In the genomic region with DNA sequence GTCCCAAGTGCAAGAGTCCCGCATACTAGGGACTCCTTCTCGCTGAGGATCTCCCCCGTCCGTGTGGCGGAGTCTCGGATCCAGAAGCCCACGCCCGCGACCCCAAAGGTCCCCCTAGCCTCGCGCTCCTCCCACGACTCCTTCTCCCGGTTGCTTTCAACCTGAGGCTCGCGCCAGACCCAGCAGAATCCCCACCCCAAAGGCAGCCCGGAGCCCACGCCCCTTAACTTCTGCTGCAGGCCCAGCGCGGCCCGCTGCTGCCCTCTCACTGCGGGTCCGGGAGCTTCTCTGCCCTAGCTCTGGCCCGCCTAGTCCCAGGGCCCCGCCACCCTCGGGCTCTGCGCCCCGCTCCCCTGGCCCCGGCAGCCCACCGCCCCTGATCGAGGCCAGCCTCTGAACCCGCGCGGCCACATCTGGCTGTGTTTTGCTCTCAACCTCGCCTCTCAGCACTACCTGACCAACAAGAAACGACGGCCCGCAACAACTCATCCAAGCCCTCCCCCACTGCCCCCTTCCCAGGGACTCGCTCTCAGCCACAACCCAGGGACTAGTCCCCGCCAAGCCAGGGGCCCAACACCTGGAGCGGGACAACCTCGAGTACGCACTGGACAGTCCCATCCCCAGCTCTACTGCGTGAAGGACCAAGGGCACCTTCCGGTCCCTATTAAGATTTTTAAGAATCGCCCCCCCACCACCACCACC, we compare ENCODE assay signal across 8 mouse cellular contexts. TPM values are rescaled to one million over a fixed set of nuclear protein-coding genes. Genes with fewer than 3 reads are reported as not detected.
DNase-seq lines count a peak whose midpoint lies in the region; ATAC-seq and TF ChIP-seq lines count a peak whose summit lies in the region.

No protein-coding gene starts in this region.

- no peaks in the 10 kb centered on the region for H3K36me3 ChIP-seq in forebrain, postnatal 0 days (ENCODE audit: insufficient read depth)

- peak; percentile 73 for DNase-seq in ES-CJ7 (ENCODE audit: low read depth, low spot score)
- peak; percentile 28 to 48 for DNase-seq in cerebellum, adult 2 months
- DNase-seq in forebrain, postnatal 0 days, result peak; percentile 79
- peak; percentile 80 to 84 for DNase-seq in heart, postnatal 36 days
- DNase-seq in layer of hippocampus, postnatal 10 days (ENCODE audit: low spot score in 2 of 2), result peak; percentile 69 to 79
- DNase-seq in lung, postnatal 10 days, result peak; percentile 90
- DNase-seq in ovary, postnatal 10 days (ENCODE audit: low spot score), result peak; percentile 66
- DNase-seq in thymus, postnatal 36 days, result peak; percentile 11 to 18

- H3K4me2 ChIP-seq in forebrain, postnatal 0 days (ENCODE audit: low read depth), result peak overlapping the region; percentile 71

- ATAC-seq in forebrain, postnatal 0 days, result peak; percentile 61

- peak overlapping the region; percentile 55 for H3K4me3 ChIP-seq in cerebellum, adult 2 months (replicated peaks; ENCODE audit: insufficient read depth, low read depth, low read length)
- H3K4me3 ChIP-seq in forebrain, postnatal 0 days (ENCODE audit: low read depth, low read length), result peak overlapping the region; percentile 79

- no peaks in the 10 kb centered on the region; the same call in 1 of the 2 replicates for H3K4me1 ChIP-seq in cerebellum, adult 2 months (ENCODE audit: control insufficient read depth, insufficient read depth, low read length)
- peaks cover 6% of the 10 kb centered on the region; the same call in 1 of the 2 replicates for H3K4me1 ChIP-seq in forebrain, postnatal 0 days (ENCODE audit: insufficient read depth)

- WGBS in cerebellum, adult 2 months, result 1% methylated on average over 45 of the region's 45 CpGs
- under 1% methylated on average over 45 of the region's 45 CpGs for WGBS in forebrain, postnatal 0 days

- H3K9ac ChIP-seq in forebrain, postnatal 0 days, result peak overlapping the region; percentile 90

- H3K27ac ChIP-seq in cerebellum, adult 2 months (ENCODE audit: insufficient read depth, low read length), result no peak overlapping the region
- peak overlapping the region; percentile 91 for H3K27ac ChIP-seq in forebrain, postnatal 0 days (ENCODE audit: low read depth, low read length)

- intact Hi-C loops in heart, postnatal 36 days (cut with DNase I), result loop anchor here (2.0 to 10.0 kb wide), 7 partner anchors 80 to 645 kb away; no protein-coding TSS in a partner anchor

- H3K27me3 ChIP-seq in cerebellum, adult 2 months (ENCODE audit: control insufficient read depth, insufficient read depth, low read length), result no peaks in the 10 kb centered on the region
- H3K27me3 ChIP-seq in forebrain, postnatal 0 days (ENCODE audit: insufficient read depth, low read length), result no peaks in the 10 kb centered on the region; the same call in 1 of the 2 replicates

- TF ChIP-seq CTCF in cerebellum, adult 2 months (IDR thresholded peaks at IDR 0.05; ENCODE audit: borderline replicate concordance, insufficient read depth, low read depth, low read length), result peak; percentile 40; the same call in 1 of the 2 replicates
- TF ChIP-seq CTCF in forebrain, postnatal 0 days (IDR thresholded peaks at IDR 0.05; ENCODE audit: low read depth), result peak; percentile 74

- H3K9me3 ChIP-seq in forebrain, postnatal 0 days (ENCODE audit: low read length), result no peaks in the 10 kb centered on the region

- no peak for TF ChIP-seq POLR2A in cerebellum, adult 2 months (IDR thresholded peaks at IDR 0.05; ENCODE audit: borderline replicate concordance, insufficient read depth, low read length)

RNA-seq across cellular contexts. Expression of a gene that starts 2.6 kb away (rescaled TPM):
- 38.5 and 39.1 TPM in 2 replicates for polyA plus RNA-seq in cerebellum, adult 2 months (2012; rRNA removed)
- total RNA-seq in forebrain, postnatal 0 days (2014; rRNA removed), result 100 and 116 TPM in 2 replicates
- 66.3 and 73.6 TPM in 2 replicates for polyA plus RNA-seq in forebrain, postnatal 0 days (2015; fragmentation: Nextera tagmentation; extraction: Ambion mirVana)
- 10 to 100 TPM; 51.6 to 56.1 TPM for total RNA-seq in heart, postnatal 36 days (2021)
- total RNA-seq in layer of hippocampus, postnatal 10 days (2021), result 100 to 1,000 TPM in 1 of 2 experiments, 10 to 100 TPM in 1; 92.4 to 107 TPM

Comparison
In these comparisons a context has a peak if more than half of its experiments do, and no peak if none do; other contexts are left out.
1. DNase-seq: peak in every context shown above with its lines; median percentile 90 in lung, postnatal 10 days; 82 in heart, postnatal 36 days; 79 in forebrain, postnatal 0 days; 74 in layer of hippocampus, postnatal 10 days; 73 in ES-CJ7; 66 in ovary, postnatal 10 days; 38 in cerebellum, adult 2 months; 14 in thymus, postnatal 36 days.